Mouse (Mus musculus): ENCODE measurements around the gene Golga2.

Golga2 gene

DNA sequence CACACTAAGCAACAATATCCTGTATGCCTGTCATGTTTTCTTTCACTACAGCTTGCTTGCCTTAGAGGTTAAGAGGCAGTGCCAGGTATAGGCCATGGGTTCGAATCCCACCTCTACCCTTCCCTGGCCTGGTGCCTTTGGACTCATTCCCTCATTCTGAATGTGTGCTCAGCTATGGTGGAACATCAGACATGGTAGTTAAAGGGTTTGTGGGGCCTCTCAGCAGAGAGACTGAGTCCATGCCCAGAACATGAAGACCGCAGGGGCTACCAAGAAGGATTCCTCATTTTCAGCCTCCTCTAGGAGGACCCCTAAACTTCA, 56.1 kb downstream of the Golga2 start:
- no peak for DNase-seq (ENCODE audit: low read depth)

DNA sequence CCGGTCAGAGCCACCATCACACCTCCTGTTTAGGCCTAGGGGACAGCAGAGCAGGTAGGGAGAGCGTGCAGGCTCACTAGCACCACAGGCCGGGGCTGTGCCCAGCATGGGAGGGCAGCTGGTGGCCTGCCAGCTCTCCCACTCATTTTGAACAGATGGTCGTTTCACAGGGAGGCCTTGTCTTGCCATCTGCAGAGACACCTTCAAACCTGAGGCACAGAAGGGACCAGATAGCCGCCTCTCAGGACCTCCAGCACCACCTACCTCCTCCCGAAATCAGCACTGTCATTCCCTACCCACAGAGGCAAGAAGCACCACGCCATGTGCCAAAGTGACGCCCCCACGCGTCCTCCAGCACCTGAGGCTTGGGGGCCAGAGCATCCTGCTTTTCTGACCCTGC, 56.9 kb downstream of the Golga2 start:
- DNase-seq (ENCODE audit: low read depth), result no peak

- no peak for DNase-seq (ENCODE audit: low read depth)
Measured at GRCm38 (mm10) chr2:32344598-32345321, 57.6 kb downstream of the Golga2 start.

DNA sequence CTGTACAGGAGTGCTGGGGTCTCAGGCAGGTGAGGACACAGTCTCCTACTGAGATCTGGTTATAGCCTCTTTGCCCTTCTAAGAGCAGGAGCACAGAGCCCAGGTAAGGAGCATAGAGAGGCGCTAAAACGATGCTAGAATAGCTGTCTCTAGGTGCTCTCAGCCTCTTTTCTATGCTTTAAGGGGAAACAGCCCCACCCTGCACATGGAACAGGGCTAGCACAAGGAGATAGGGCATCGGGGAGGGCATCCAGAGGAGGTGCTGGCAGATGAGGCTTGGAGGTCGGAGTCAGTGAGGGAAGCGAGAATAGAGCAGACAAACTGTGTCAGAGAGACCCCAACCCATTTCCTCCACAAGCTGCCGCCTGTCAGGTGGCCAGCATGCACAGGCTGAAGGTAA, 59.8 kb downstream of the Golga2 start:
- no peak for DNase-seq (ENCODE audit: low read depth)

DNA sequence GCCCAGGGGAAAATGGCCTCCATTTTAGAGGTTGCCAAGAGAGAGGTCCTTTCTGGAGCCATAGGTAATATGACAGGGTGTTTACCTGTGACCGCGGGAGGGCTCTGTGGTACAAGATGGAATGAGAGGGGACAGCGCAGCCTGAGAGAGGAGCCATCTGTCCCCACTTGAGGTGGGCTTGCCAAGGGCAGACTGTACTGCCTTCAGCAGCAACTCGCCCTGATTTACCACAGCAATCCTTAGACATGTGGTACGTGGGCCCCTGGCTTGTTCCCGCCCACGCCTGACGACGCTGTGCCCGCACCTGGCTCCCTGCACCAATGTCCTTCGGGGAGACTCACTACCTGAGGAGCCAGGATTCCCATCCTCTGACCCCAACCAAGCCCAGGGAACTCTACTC, 61.1 kb downstream of the Golga2 start:
- DNase-seq (ENCODE audit: low read depth), result no peak

- no peak for DNase-seq (ENCODE audit: low read depth)
Measured at GRCm38 (mm10) chr2:32349625-32350255, 62.6 kb downstream of the Golga2 start.

GRCm38 (mm10) chr2:32350471-32351051, 63.4 kb downstream of the Golga2 start:
- DNase-seq (ENCODE audit: low read depth), result no peak

- DNase-seq (ENCODE audit: low read depth), result peak; percentile 39
Measured at GRCm38 (mm10) chr2:32351471-32351961, 64.3 kb downstream of the Golga2 start.

GRCm38 (mm10) chr2:32352151-32353006, 65.2 kb downstream of the Golga2 start, which contains the start of gene Ciz1:
Gene Ciz1, plus strand, starts transcription at chr2:32352327.
- peak; percentile 47 for DNase-seq (ENCODE audit: low read depth)

GRCm38 (mm10) chr2:32353007-32353542, 65.9 kb downstream of the Golga2 start, which contains the start of gene Dnm1:
Gene Dnm1, minus strand, starts transcription at chr2:32353338.
- peak; percentile 77 for DNase-seq (ENCODE audit: low read depth)

DNA sequence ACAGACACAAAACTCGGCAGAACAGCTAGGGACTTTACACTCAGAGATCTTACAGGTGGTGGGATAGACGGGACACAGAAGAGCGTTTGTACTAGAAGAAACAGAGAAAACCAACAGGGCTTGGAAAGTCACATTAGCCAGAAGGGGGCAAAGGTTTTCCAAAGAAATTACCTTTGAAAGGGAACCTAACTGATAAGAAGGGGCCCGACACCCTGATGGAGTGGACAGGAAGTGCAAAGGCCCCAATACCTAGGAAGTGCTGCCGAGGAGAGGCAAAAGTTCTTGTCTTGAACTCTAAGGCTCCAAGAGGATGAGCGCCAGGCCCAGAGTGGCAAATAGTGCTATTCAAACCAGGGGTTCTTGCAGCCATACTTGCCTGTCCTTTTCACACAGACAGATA, 66.7 kb downstream of the Golga2 start:
- no peak for DNase-seq (ENCODE audit: low read depth)

DNA sequence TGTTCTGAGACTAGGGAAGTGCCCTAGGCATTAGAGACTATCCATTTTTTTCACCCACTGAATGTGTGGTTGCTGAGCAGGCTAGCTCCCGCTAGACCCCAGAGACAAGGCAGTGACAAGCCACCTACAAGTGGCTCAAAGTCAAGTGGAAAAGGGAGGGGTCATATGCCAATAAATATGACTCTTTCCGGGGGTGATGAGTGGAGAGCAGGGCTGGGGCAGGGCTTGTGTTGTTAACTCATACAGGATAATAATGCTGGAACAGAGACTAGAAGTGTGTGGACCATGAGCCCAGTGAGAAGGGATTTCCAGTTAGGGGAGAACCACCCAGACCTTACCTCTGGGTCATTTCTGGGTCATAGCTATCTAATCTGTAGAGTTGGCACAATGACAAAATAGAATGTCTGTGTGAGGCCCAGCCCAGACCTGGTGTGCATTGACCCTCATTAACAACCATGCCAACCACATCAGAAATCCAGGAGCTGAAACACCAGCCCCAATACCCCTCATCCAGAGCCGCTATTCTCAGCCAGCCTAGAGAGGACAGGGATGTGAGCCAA, 67.2 kb downstream of the Golga2 start:
- DNase-seq (ENCODE audit: low read depth), result no peak

DNA sequence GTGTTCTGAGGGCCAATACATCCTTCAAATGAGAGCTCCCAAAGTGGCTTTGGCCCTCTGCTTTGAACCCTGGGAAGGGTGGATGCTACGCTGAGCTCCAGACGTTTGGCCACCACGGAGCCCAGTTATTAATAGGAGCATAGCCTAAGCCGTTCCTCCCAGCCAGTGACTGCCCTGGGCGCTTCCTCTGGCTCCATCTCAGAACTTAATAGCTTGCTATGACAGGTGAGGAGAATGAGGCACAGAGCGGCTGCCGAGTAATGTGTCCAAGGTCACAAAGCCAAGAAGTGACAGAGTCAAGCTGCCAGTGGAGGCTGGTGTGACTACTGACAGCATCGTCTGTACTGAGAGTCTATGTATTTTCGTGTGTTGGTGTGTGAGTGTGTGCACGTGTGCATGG, 69.0 kb downstream of the Golga2 start:
- no peak for DNase-seq (ENCODE audit: low read depth)

Data from 416B (cell line).